Mouse (Mus musculus) heart, embryonic 14.5 days (tissue): ENCODE measurements around the gene Tor4a. TPM values are rescaled to one million over a fixed set of nuclear protein-coding genes. Genes with fewer than 3 reads are reported as not detected.

Source experiments
- ATAC-seq: fragments of 200-750 bp; cut with Nextera tagmentation; 2 replicates; pipeline ENCODE4 v1.8.0; 2017; ENCODE audit warnings: low read depth, moderate TSS enrichment; ENCODE audit not compliant: insufficient number of reproducible peaks, insufficient read depth, low FRiP score
- H3K27ac ChIP-seq, 2 experiments: fragments of 200-500 bp in 1 of 2; fragments of 300-500 bp in 1 of 2; sonication (generic) in 1 of 2; replicated peaks in 1 of 2; 2 replicates each; pipeline ENCODE4 v1.5.1; 2012 to 2014; ENCODE audit warnings: low read depth in 2 of 2, low read length in 2 of 2, control low read depth in 1 of 2, mild to moderate bottlenecking in 1 of 2, mixed read lengths in 1 of 2; ENCODE audit not compliant: control insufficient read depth in 1 of 2, insufficient read depth in 1 of 2
- H3K27me3 ChIP-seq: fragments of 300-500 bp; sonication (generic); 2 replicates; pipeline ENCODE4 v1.6.1; 2014; ENCODE audit warnings: mild to moderate bottlenecking, low read length, control low read depth; ENCODE audit not compliant: control insufficient read depth, insufficient read depth
- H3K36me3 ChIP-seq: fragments of 300-500 bp; sonication (generic); 2 replicates; pipeline ENCODE4 v1.6.1; 2014; ENCODE audit warnings: mild to moderate bottlenecking, control low read depth, low read length, mixed read lengths; ENCODE audit not compliant: control insufficient read depth, insufficient read depth
- H3K4me1 ChIP-seq, 2 experiments: fragments of 200-500 bp in 1 of 2; fragments of 300-500 bp in 1 of 2; sonication (generic) in 1 of 2; 2 replicates each; pipeline ENCODE4 v1.6.1; 2012 to 2014; ENCODE audit warnings: low read length in 2 of 2, control low read depth in 1 of 2, mixed read lengths in 1 of 2; ENCODE audit not compliant: control insufficient read depth in 2 of 2, insufficient read depth in 2 of 2
- H3K4me2 ChIP-seq: fragments of 300-500 bp; sonication (generic); 2 replicates; pipeline ENCODE4 v1.6.1; 2014; ENCODE audit warnings: mild to moderate bottlenecking, low read length
- H3K4me3 ChIP-seq, 2 experiments: fragments of 200-500 bp in 1 of 2; fragments of 300-500 bp in 1 of 2; sonication (generic) in 1 of 2; 2 replicates each; pipeline ENCODE4 v1.5.1; 2012 to 2014; ENCODE audit warnings: low read length in 2 of 2, mild to moderate bottlenecking in 2 of 2, control low read depth in 1 of 2, low read depth in 1 of 2, moderate library complexity in 1 of 2; ENCODE audit not compliant: control insufficient read depth in 1 of 2, insufficient read depth in 1 of 2
- H3K9ac ChIP-seq: fragments of 300-500 bp; sonication (generic); 2 replicates; pipeline ENCODE4 v1.6.1; 2014; ENCODE audit warnings: mild to moderate bottlenecking, low read length
- H3K9me3 ChIP-seq: fragments of 300-500 bp; sonication (generic); 2 replicates; pipeline ENCODE4 v1.6.1; 2016; ENCODE audit warnings: low read length, control low read depth; ENCODE audit not compliant: control insufficient read depth
- WGBS: fragments of 180-500 bp; shearing (Covaris S2); extraction: QIAGEN DNeasy Blood & Tissue Kit; methylation state at CpG from one replicate; pipeline ENCODE4 v1.1.7; 2014; 5-methylcytosine and 5-hydroxymethylcytosine counted together
- polyA plus RNA-seq: library from polyadenylated mRNA; unstranded; fragments of >200 nt; fragmentation: Nextera tagmentation; extraction: Ambion mirVana; gene quantifications from 2 replicates; pipeline ENCODE4 v1.2.1, GENCODE M21; 2014

Gene Tor4a
- polyA plus RNA-seq, 1 experiment from 2014 or later: 8.0 TPM

DNA sequence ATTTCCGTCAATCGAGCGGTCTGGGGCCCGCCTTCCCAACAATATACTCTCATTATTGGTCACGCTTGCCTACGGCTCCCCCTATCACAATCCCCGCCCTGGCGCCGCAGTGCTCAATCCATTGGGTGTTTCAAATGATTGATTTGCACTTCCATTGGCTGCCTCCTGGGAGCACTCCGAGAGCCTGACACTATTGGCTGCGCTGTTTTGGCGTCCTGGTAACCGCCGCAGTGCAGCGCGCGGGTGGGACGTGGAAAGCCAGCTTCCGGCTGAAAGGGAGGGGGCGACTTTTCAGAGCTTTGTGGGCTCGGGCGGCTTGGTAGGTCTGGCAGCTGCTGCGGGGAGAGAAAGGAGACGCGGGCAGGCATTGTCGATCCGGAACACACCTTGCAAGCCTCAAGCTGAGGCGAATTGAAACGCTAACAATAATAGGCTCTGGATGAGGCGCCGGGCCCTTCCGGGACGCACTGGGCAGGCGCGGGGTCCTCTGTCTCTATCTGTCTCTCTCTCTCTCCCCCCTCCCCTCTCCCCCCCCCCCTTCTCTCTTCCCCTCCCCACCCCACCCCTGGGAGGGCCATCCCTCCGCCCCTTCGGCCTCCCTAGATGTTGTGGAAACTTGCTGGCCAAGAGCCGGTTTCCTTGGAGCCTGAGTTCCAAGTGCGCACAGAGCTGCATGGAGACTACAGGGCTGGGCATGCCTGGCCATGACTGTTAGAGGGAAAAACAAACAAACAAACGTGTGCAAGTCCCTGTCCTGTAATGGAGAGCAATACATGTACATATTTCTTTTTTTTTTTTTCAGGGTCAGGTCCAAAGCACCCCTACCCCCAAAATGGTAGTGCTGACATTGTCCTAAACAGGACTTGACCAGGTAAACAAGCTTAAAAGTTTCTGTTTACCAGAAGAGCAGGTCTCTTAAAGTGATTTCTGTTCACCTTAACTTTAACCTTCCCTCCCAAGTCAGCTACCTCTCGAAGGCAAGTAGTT is 28.4 kb upstream of the Tor4a start:
- peaks cover 20% of the 10 kb centered on the region for H3K36me3 ChIP-seq
- peak overlapping the region; percentile 97 to 100 for H3K27ac ChIP-seq
- no peaks in the 10 kb centered on the region for H3K9me3 ChIP-seq
- H3K4me3 ChIP-seq: peak overlapping the region; percentile 71 to 91
- 2% methylated on average over 41 of the region's 41 CpGs for WGBS
- peak overlapping the region; percentile 60 for H3K4me2 ChIP-seq
- peaks cover 3% of the 10 kb centered on the region; the same call in 1 of the 2 replicates for H3K27me3 ChIP-seq
- peak; percentile 93 for ATAC-seq
- peaks cover 5 to 21% of the 10 kb centered on the region in 2 experiments for H3K4me1 ChIP-seq
- H3K9ac ChIP-seq: peak overlapping the region; percentile 77

DNA sequence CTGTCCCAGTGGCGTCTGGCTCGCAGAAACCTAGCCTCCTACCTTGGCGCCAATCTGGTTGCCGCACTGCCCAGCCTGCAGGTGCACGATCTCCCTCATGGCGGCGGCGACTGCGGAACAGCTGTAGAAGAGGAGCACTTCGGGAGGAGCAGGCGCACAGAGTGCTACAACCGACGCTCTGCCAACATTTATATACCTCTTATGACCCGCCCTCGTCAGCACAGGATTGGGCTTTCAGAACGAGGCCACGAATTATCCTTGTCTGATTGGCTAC is 27.7 kb upstream of the Tor4a start, which contains the start of gene Tubb4b:
TSS of gene Tubb4b (minus strand) at position 211 of the 274 bp plus-strand sequence.
- peaks cover 5 to 21% of the 10 kb centered on the region in 2 experiments for H3K4me1 ChIP-seq
- peak within 1 kb of the TSS; percentile 84 for H3K9ac ChIP-seq
- no peak for ATAC-seq
- H3K4me2 ChIP-seq: peak within 1 kb of the TSS; percentile 96
- no peaks in the 10 kb centered on the region for H3K9me3 ChIP-seq
- H3K27ac ChIP-seq: peak within 1 kb of the TSS; percentile 97 to 100
- no peaks in the 10 kb centered on the region for H3K27me3 ChIP-seq
- H3K4me3 ChIP-seq: peak within 1 kb of the TSS; percentile 71 to 91
- peaks cover 20% of the 10 kb centered on the region for H3K36me3 ChIP-seq
- 0% methylated on average over 17 of the region's 17 CpGs for WGBS

DNA sequence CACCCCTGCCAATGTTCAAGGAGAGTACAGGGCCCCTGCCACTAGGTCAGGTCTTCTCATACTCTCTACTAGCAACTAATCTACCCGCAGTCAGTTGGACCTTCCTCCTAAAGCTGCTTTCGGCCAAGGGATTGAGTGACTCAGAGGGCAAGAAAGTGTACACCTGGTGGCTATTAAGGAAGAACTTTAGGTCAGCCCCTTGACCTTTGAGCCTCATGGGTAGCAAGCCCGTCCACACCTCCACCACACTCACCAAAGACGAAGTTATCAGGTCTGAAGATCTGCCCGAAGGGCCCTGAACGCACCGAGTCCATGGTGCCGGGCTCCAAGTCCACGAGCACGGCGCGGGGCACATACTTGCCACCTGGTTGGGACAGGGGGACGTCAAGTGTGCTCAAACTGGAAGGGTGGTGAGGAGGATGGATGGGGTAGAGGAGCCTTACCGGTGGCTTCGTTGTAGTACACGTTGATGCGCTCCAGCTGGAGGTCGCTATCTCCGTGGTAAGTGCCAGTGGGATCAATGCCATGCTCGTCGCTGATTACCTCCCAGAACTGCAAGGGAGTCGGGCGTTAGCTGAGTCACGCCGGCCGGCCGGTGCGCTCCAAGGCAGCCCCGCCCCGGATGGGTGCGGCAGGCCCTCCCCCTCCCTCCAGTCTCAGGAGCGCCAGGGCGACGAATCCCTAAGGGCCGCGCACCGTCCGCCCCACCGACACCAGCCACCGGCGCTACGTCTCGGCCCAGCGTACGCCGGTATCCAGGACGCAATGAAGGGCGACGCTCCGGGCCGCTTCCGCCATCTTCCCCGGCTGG is 27.2 kb upstream of the Tor4a start:
- peaks cover 20% of the 10 kb centered on the region for H3K36me3 ChIP-seq
- peaks cover 4 to 19% of the 10 kb centered on the region in 2 experiments for H3K4me1 ChIP-seq
- peak overlapping the region; percentile 71 to 89 for H3K4me3 ChIP-seq
- peak overlapping the region; percentile 93 to 98 for H3K27ac ChIP-seq
- peak overlapping the region; percentile 96 for H3K4me2 ChIP-seq
- H3K27me3 ChIP-seq: no peaks in the 10 kb centered on the region
- ATAC-seq: peak; percentile 45
- no peaks in the 10 kb centered on the region for H3K9me3 ChIP-seq
- WGBS: 2% methylated on average over 46 of the region's 53 CpGs
- H3K9ac ChIP-seq: peak overlapping the region; percentile 84

DNA sequence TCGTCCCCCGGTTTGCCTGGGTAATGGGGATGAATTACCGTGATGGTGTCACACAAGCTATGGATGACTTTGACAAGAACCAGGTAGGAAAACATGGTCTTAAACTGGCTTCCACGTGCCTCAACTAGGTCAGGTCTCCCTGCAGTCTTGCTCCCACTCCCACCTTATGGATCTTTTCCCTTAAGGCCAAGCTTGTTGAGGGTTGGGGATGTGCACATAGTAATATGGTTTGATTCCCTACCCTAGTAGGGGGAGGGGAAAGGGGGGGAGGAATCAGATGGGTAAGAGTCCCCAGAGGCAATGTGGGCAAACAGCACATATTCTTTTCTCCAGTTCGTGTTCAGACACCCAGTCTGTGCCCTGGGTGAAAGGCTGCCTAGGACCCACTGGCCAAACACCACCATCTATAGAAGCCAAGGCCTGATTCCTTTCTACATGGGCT is 24.7 kb upstream of the Tor4a start:
- Histone ChIP-seq H3K4me2 (no peak overlapping the region), H3K27ac (no peak overlapping the region), H3K9me3 (no peaks in the 10 kb centered on the region), H3K9ac (no peak overlapping the region), H3K27me3 (no peaks in the 10 kb centered on the region), H3K4me3 (no peak overlapping the region), H3K36me3 (peaks cover 20% of the 10 kb centered on the region), H3K4me1 (peaks cover 2 to 12% of the 10 kb centered on the region in 2 experiments; a peak in 3 of 4 replicates)
- 59% methylated on average over 5 of the region's 5 CpGs for WGBS
- no peak for ATAC-seq

DNA sequence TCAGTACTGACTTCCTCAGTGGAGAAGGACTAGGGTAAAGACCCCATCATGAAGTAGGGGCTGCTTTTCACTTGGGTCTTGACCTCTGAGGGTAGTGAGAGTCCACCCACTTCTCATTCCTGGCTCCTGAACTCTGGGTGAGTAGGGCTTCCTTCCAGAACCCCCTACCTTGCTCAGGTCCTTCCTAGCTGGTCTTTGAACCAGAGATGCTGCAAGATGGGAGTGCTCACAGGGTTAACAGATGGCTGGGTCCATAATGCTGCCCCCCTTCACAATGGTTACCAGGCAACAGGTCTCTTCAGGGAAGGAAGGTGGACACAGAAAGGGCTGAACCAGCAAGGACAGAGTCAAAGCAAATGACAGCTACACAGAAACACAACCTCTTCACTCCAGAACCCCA is 21.8 kb upstream of the Tor4a start, which contains the start of gene Fam166a:
TSS of gene Fam166a (plus strand) at position 301 of the 400 bp plus-strand sequence.
- no peak within 1 kb of the TSS for H3K4me3 ChIP-seq
- no peak for ATAC-seq
- no peak within 1 kb of the TSS for H3K27ac ChIP-seq
- H3K9me3 ChIP-seq: no peaks in the 10 kb centered on the region
- no peak within 1 kb of the TSS for H3K9ac ChIP-seq
- peaks cover 19% of the 10 kb centered on the region for H3K36me3 ChIP-seq
- no peak within 1 kb of the TSS for H3K4me2 ChIP-seq
- 0 out of 2 replicates have a peak, but pooled peaks cover 1% of the 10 kb centered on the region for H3K27me3 ChIP-seq
- peaks cover 2 to 3% of the 10 kb centered on the region in 2 experiments; a peak in 3 of 4 replicates for H3K4me1 ChIP-seq

DNA sequence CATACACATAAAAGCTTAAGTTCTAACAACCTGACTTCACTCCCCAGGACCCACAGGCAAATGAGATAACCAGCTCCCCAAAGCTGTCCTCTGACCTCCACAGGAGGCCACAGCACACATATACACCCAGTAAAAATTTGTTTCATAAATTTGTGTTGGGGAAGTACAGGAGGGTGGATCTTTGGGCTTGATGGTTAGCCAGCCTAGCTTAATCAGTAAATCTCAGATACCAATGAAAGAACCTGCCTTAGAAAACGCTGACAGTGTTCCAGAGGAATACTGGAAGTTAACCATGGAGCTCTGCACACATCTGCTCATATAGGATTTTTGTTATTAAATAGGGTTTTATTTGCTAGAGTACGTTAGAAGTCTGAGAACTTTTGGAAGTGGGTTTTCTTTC is 21.0 kb upstream of the Tor4a start:
- Histone ChIP-seq H3K4me1 (no peaks in the 10 kb centered on the region), H3K9ac (no peak overlapping the region), H3K4me2 (no peak overlapping the region), H3K36me3 (peaks cover 14% of the 10 kb centered on the region), H3K27me3 (0 out of 2 replicates have a peak, but pooled peaks cover 3% of the 10 kb centered on the region), H3K4me3 (no peak overlapping the region), H3K9me3 (no peaks in the 10 kb centered on the region), H3K27ac (no peak overlapping the region)
- WGBS: 50% methylated on average over 2 of the region's 2 CpGs
- no peak for ATAC-seq

DNA sequence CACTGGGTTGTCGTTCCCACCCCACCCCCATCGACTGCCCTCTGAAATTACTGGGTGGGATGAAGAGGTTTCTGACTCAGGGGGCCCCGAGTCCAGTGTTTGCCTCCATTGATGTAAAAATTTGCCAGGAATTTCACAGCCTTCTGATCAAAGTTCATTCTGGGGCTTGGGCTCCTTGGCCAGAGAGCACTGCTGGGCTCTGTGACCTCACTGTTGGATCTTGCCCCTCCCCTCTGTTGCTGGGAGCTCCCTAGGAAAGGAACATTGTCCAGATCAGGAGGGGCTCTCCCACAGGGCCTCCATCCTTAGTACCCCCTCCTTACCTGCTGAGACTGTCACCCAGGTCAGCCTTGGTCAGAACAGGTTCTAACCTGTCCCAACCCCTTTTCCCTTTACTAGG is 17.8 kb upstream of the Tor4a start, which contains the start of gene Stpg3:
TSS of gene Stpg3 (minus strand) at position 194 of the 400 bp plus-strand sequence.
- ATAC-seq: no peak
- H3K9me3 ChIP-seq: no peaks in the 10 kb centered on the region
- 0 out of 2 replicates have a peak, but pooled peaks cover 3% of the 10 kb centered on the region for H3K27me3 ChIP-seq
- H3K4me1 ChIP-seq: peaks cover 5 to 10% of the 10 kb centered on the region in 2 experiments
- H3K27ac ChIP-seq: no peak within 1 kb of the TSS
- WGBS: 54% methylated on average over 3 of the region's 3 CpGs
- H3K4me3 ChIP-seq: no peak within 1 kb of the TSS
- H3K4me2 ChIP-seq: no peak within 1 kb of the TSS
- H3K9ac ChIP-seq: no peak within 1 kb of the TSS
- peaks cover 5% of the 10 kb centered on the region for H3K36me3 ChIP-seq
